Mouse (Mus musculus) lung, adult 2 months (tissue): ENCODE data around the gene Cd8b1.

Source experiments
- CTCF ChIP-seq: fragments of 200-500 bp; IDR thresholded peaks from 2 replicates; pipeline ENCODE4 v1.5.1; 2011; ENCODE audit warnings: mild to moderate bottlenecking, low read length, control low read depth; ENCODE audit not compliant: insufficient read depth
- POLR2A ChIP-seq: fragments of 200-500 bp; IDR thresholded peaks from 2 replicates; pipeline ENCODE4 v1.6.1; 2011; ENCODE audit warnings: low read depth, mild to moderate bottlenecking, control low read depth, low read length, borderline replicate concordance; ENCODE audit errors: extremely low read depth

- no peak for TF ChIP-seq CTCF
- TF ChIP-seq POLR2A: no peak
These were observed 59.1 kb downstream of the Cd8b1 start for GRCm38 (mm10) chr6:71381654-71382053.
